Mouse (Mus musculus): ENCODE measurements around the gene Elavl2. TPM values are rescaled to one million over a fixed set of nuclear protein-coding genes. Genes with fewer than 3 reads are reported as not detected.
"Not testable (repeated sequence)": the region's sequence is repeated elsewhere in the genome, so short reads cannot be mapped to it uniquely, and the experiment has no call there.

The Elavl2 gene
- polyA plus RNA-seq, 1 experiment from 2014 or later = 2.4 TPM

DNA sequence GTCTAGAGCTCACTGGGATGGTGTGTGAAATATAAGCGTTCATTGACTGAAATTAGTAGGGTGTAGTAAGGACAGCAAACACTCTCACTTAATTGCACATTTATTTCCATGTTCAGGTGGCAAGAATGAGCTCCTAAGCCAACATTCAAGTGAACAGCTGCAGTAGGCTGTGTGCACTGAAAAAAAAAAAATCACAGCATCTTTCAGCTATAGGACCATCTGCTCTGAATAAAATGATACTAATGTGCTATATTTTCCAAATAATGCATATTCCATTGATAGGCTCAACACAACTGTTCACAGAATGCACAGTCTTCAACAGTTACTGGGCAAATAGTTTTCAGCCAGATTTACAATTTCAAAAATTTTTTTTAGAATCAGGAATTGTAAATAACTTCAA lies 89.8 kb downstream of the Elavl2 start:
- Histone ChIP-seq H3K9ac (no peak overlapping the region), H3K4me3 (no peak overlapping the region), H3K36me3 (no peaks in the 10 kb centered on the region), H3K27me3 (replicated peaks) (no peaks in the 10 kb centered on the region), H3K4me1 (replicated peaks) (peaks cover 4% of the 10 kb centered on the region), H3K9me3 (replicated peaks) (no peaks in the 10 kb centered on the region), H3K27ac (ENCODE audit: poor library complexity, severe bottlenecking) (no peak overlapping the region), H3K4me2 (no peak overlapping the region)
- no peak for ATAC-seq (ENCODE audit: insufficient number of reproducible peaks, low FRiP score)
- WGBS = 90% methylated on average over 1 of the region's 1 CpGs

- 0 out of 2 replicates have a peak, but pooled peaks have one; percentile 36 for ATAC-seq (ENCODE audit: insufficient number of reproducible peaks, low FRiP score)
- Histone ChIP-seq H3K4me3 (no peak overlapping the region), H3K9ac (no peak overlapping the region), H3K4me1 (replicated peaks) (peaks cover 8% of the 10 kb centered on the region; the same call in 1 of the 2 replicates), H3K27me3 (replicated peaks) (no peaks in the 10 kb centered on the region), H3K27ac (ENCODE audit: poor library complexity, severe bottlenecking) (no peak overlapping the region), H3K4me2 (no peak overlapping the region), H3K9me3 (replicated peaks) (no peaks in the 10 kb centered on the region), H3K36me3 (no peaks in the 10 kb centered on the region)
Measured at GRCm38 (mm10) chr4:91297706-91298105, 102.9 kb downstream of the Elavl2 start.

DNA sequence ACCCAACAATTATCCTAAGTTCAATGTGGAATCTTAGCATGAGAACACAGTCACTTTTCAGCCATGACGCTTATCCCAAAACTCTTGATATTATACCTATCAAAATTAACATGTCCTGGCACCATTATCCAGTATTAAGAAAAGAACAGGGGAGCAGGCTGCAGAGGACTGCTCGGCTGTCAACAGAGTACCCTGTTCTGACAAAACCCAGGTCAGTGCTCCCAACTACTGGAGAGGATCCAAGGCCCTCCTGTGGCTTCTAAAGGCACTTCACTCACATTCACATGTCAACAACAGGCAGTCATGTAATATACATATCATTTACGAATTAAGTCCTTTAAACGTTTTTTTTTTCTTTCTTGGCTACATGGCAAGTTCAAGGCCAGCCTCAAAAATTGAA lies 105.3 kb downstream of the Elavl2 start:
- Histone ChIP-seq H3K9ac (no peak overlapping the region), H3K27me3 (replicated peaks) (no peaks in the 10 kb centered on the region), H3K27ac (ENCODE audit: poor library complexity, severe bottlenecking) (no peak overlapping the region), H3K4me3 (no peak overlapping the region), H3K4me2 (no peak overlapping the region), H3K4me1 (replicated peaks) (peaks cover 8% of the 10 kb centered on the region; the same call in 1 of the 2 replicates), H3K9me3 (replicated peaks) (no peaks in the 10 kb centered on the region), H3K36me3 (no peaks in the 10 kb centered on the region)
- WGBS = 38% methylated on average over 4 of the region's 4 CpGs
- ATAC-seq (ENCODE audit: insufficient number of reproducible peaks, low FRiP score) = no peak

DNA sequence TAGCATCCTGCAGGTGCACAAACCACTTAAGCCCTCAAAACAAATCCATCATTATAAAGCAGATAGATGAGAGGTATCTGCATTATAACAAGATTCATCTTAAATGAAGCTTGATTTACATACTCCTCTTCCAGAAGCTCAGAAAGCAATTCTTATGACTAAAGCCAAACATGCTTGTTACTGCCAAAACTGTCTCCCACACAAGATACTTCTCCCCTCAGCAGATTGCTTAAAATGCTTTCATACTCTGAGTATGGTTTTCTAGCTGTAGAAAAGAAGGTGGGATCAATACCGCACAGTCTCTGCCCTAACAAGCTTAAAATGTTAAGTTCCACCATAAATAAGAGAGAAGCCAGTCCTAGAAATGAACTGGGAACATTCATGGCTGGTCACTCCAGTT lies 109.1 kb downstream of the Elavl2 start:
- Histone ChIP-seq H3K4me2 (no peak overlapping the region), H3K9me3 (replicated peaks) (no peaks in the 10 kb centered on the region), H3K9ac (no peak overlapping the region), H3K4me1 (replicated peaks) (peaks cover 5% of the 10 kb centered on the region; the same call in 1 of the 2 replicates), H3K36me3 (no peaks in the 10 kb centered on the region), H3K4me3 (no peak overlapping the region), H3K27ac (ENCODE audit: poor library complexity, severe bottlenecking) (no peak overlapping the region), H3K27me3 (replicated peaks) (no peaks in the 10 kb centered on the region)
- 83% methylated on average over 1 of the region's 1 CpGs for WGBS
- ATAC-seq (ENCODE audit: insufficient number of reproducible peaks, low FRiP score) = no peak

DNA sequence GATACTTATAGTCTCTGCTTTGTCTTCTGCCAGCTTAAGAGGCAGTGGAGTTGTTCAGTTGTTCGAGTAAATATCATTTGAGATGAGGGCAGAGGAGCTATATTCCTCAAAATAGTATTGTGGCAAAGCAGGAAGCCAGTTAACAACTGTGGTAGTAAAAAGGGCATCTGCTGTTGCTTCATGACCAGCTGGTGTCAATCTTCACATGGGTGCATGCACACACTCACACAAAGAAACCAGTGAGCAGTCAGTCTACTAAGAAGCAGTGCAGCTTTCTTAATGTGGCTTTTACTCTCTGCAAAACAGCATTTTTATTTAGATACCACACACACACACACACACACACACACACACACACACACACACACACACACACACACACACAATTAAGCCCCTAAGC lies 110.2 kb downstream of the Elavl2 start:
- H3K9me3 ChIP-seq (replicated peaks) = no peaks in the 10 kb centered on the region
- no peak for ATAC-seq (ENCODE audit: insufficient number of reproducible peaks, low FRiP score)
- peaks cover 5% of the 10 kb centered on the region; the same call in 1 of the 2 replicates for H3K4me1 ChIP-seq (replicated peaks)
- H3K36me3 ChIP-seq = no peaks in the 10 kb centered on the region
- no peak overlapping the region for H3K27ac ChIP-seq (ENCODE audit: poor library complexity, severe bottlenecking)
- H3K4me2 ChIP-seq = no peak overlapping the region
- no peaks in the 10 kb centered on the region for H3K27me3 ChIP-seq (replicated peaks)
- H3K4me3 ChIP-seq = no peak overlapping the region
- no peak overlapping the region for H3K9ac ChIP-seq
- WGBS = 66% methylated on average over 1 of the region's 1 CpGs

- H3K4me3 ChIP-seq = no peak overlapping the region
- H3K27me3 ChIP-seq (replicated peaks) = no peaks in the 10 kb centered on the region
- H3K9me3 ChIP-seq (replicated peaks) = no peaks in the 10 kb centered on the region
- no peaks in the 10 kb centered on the region for H3K36me3 ChIP-seq
- no peak for ATAC-seq (ENCODE audit: insufficient number of reproducible peaks, low FRiP score)
- WGBS = 80% methylated on average over 1 of the region's 1 CpGs
- H3K9ac ChIP-seq = no peak overlapping the region
- H3K4me2 ChIP-seq = no peak overlapping the region
- H3K4me1 ChIP-seq (replicated peaks) = peaks cover 5% of the 10 kb centered on the region; the same call in 1 of the 2 replicates
- no peak overlapping the region for H3K27ac ChIP-seq (ENCODE audit: poor library complexity, severe bottlenecking)
Measured at GRCm38 (mm10) chr4:91289151-91289550, 111.4 kb downstream of the Elavl2 start.

DNA sequence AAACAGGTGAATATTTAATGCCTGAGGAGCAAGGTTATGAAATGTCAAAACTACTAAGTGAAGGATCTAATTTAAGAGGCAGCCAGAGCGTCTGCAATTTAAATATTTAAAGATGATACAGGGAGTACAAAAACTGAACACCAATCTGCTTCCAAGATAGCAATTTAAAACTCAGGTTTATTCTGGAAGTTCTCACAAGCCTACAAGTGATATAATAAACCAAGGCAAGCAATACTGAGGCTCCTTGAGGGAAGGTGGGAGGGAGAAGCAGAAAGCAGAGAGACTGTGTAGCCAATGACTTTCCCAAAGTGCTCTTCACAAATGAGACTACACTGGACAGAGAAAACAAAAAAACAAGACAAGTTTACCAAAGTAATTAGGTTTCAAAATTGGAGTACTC lies 132.2 kb downstream of the Elavl2 start:
- Histone ChIP-seq H3K4me1 (replicated peaks) (no peaks in the 10 kb centered on the region), H3K9me3 (replicated peaks) (no peaks in the 10 kb centered on the region), H3K27me3 (replicated peaks) (no peaks in the 10 kb centered on the region), H3K9ac (no peak overlapping the region), H3K4me2 (no peak overlapping the region), H3K36me3 (no peaks in the 10 kb centered on the region), H3K4me3 (no peak overlapping the region), H3K27ac (ENCODE audit: poor library complexity, severe bottlenecking) (no peak overlapping the region)
- 87% methylated on average over 1 of the region's 1 CpGs for WGBS
- ATAC-seq (ENCODE audit: insufficient number of reproducible peaks, low FRiP score) = no peak

DNA sequence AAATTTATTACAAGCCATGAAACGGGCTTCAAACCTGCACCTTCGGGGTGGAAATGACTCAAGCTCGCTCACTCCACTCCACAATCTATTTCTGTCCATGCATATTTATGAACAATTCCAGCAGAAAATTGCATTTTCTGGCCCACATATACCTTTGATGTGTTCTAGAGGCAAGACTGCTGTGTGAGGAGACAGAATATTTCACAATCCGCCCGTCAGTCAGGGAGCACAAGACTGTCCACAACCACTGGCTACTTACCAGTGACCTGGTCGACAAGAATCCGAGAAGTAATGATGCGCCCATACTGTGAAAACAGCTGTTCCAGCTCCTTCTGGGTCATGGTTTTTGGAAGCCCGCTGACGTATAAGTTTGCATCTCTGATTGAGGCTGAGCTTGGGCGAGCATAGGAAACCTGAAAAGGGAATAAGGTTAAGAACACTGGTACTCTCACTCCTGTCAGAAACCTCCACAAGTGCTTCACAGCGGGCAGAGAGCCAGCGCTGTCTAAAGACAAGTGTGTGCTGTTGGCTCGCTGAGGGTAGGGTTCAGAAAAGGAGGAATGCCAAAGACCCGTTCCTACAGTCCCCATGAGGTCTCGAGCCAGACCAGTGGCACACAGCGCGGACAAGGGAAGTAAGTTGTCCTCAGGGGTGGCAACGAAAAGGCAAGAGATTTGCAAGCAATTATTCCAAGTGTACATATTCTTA lies 136.7 kb downstream of the Elavl2 start:
- Histone ChIP-seq H3K9me3 (replicated peaks) (no peaks in the 10 kb centered on the region), H3K4me1 (replicated peaks) (no peaks in the 10 kb centered on the region), H3K27ac (ENCODE audit: poor library complexity, severe bottlenecking) (no peak overlapping the region), H3K9ac (no peak overlapping the region), H3K27me3 (replicated peaks) (no peaks in the 10 kb centered on the region), H3K36me3 (no peaks in the 10 kb centered on the region), H3K4me3 (no peak overlapping the region), H3K4me2 (no peak overlapping the region)
- WGBS = 84% methylated on average over 19 of the region's 19 CpGs
- no peak for ATAC-seq (ENCODE audit: insufficient number of reproducible peaks, low FRiP score)

- Histone ChIP-seq H3K4me2 (no peak overlapping the region), H3K27ac (ENCODE audit: poor library complexity, severe bottlenecking) (no peak overlapping the region), H3K4me3 (no peak overlapping the region), H3K4me1 (replicated peaks) (no peaks in the 10 kb centered on the region), H3K27me3 (replicated peaks) (no peaks in the 10 kb centered on the region), H3K9me3 (replicated peaks) (no peaks in the 10 kb centered on the region), H3K9ac (no peak overlapping the region), H3K36me3 (no peaks in the 10 kb centered on the region)
- ATAC-seq (ENCODE audit: insufficient number of reproducible peaks, low FRiP score) = no peak
- WGBS = 78% methylated on average over 8 of the region's 8 CpGs
Measured at GRCm38 (mm10) chr4:91262839-91263238, 137.7 kb downstream of the Elavl2 start.

- Histone ChIP-seq H3K9ac (no peak overlapping the region), H3K9me3 (replicated peaks) (no peaks in the 10 kb centered on the region), H3K36me3 (no peaks in the 10 kb centered on the region), H3K27me3 (replicated peaks) (no peaks in the 10 kb centered on the region), H3K4me3 (no peak overlapping the region), H3K4me2 (no peak overlapping the region), H3K27ac (ENCODE audit: poor library complexity, severe bottlenecking) (no peak overlapping the region), H3K4me1 (replicated peaks) (peaks cover 8% of the 10 kb centered on the region)
- WGBS = 86% methylated on average over 4 of the region's 4 CpGs
- ATAC-seq (ENCODE audit: insufficient number of reproducible peaks, low FRiP score) = no peak
Measured at GRCm38 (mm10) chr4:91260622-91261021, 140.0 kb downstream of the Elavl2 start.

- ATAC-seq (ENCODE audit: insufficient number of reproducible peaks, low FRiP score) = no peak
- no peak overlapping the region for H3K27ac ChIP-seq (ENCODE audit: poor library complexity, severe bottlenecking)
- 63% methylated on average over 1 of the region's 1 CpGs for WGBS
- H3K36me3 ChIP-seq = no peaks in the 10 kb centered on the region
- 0 out of 2 replicates have a peak, but pooled peaks cover 3% of the 10 kb centered on the region for H3K4me1 ChIP-seq (replicated peaks)
- H3K27me3 ChIP-seq (replicated peaks) = no peaks in the 10 kb centered on the region
- no peak overlapping the region for H3K9ac ChIP-seq
- no peak overlapping the region for H3K4me3 ChIP-seq
- H3K4me2 ChIP-seq = no peak overlapping the region
- no peaks in the 10 kb centered on the region for H3K9me3 ChIP-seq (replicated peaks)
Measured at GRCm38 (mm10) chr4:91248650-91249049, 151.9 kb downstream of the Elavl2 start.

GRCm38 (mm10) chr4:91245136-91245535 lies 155.4 kb downstream of the Elavl2 start:
- not testable (repeated sequence) for H3K4me1 ChIP-seq (replicated peaks); H3K27ac ChIP-seq (ENCODE audit: poor library complexity, severe bottlenecking); H3K9me3 ChIP-seq (replicated peaks); H3K4me2 ChIP-seq; ATAC-seq (ENCODE audit: insufficient number of reproducible peaks, low FRiP score); H3K4me3 ChIP-seq; H3K36me3 ChIP-seq; H3K9ac ChIP-seq; H3K27me3 ChIP-seq (replicated peaks)
- 84% methylated on average over 7 of the region's 8 CpGs for WGBS
